Mouse (Mus musculus): ENCODE data around the gene Aamdc.

Aamdc gene

DNA sequence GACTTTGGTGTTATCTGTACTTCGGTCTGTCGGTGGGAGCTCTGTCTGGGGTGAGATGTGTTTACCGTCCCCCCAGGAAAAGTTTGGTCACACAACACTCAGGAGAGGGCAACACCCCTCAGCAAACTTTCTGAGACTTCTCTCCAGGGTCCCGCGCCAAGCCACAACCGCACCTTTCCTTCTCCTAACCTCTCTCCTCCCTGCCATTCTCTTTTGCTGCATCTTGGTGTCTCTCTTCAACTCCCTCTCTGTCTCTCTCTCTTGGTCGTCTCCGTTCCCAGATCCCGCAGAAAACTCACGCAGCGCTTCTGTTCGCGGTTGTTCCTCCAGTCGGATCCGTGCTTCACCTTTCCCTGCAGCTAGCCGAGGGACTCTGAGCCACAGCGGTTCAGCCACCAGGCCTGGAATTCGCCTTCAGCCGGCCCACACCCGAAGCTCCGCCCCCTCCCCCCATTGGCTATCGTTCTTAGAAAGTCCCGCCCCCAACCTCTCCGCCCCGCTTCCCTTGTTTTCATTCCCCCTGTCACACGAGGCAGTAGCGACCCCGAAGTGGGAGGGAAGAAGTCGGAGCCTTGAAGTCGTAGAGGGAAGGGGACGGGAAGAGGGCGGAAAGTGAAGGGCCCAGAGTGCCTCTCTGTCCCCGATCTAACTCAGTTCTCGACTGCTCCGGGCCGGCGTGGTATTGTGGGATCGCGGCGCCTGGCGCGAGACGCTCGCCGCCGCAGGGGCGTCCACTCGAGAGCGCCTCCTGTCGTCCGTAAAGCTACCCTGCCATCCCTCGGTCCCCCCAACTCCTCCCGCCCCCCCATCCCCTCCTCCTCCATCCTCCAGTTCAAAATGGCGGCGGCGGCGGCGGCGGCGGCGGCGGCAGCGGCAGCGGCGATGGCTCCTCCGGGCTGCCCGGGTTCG is at the start of gene Aamdc, which contains the start of gene Rsf1:
Gene Aamdc (minus strand): TSS at position 431 of the 909 bp plus-strand sequence.
Gene Rsf1 (plus strand): TSS at position 823 of the 909 bp plus-strand sequence.
- 1% methylated on average over 58 of the region's 68 CpGs for WGBS

DNA sequence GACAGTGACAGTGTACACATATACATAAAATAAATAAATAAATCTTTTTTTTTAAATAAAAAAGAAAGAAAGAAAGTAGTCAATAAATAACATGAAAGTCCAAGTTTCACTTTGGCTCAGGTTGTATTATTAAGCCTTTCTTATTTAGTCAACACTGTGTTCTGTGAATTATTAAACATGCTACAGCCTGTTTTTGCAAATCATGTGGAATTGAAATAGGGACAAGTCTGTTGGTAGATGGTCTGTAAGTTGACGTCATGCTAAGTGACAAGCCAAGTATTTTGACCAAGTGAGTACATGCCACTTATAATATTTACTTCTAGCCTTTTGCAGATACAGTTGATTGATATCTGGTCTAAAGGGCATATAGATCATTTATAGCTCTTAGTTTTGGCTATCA is 43.4 kb upstream of the Aamdc start:
- WGBS = 91% methylated on average over 1 of the region's 1 CpGs

DNA sequence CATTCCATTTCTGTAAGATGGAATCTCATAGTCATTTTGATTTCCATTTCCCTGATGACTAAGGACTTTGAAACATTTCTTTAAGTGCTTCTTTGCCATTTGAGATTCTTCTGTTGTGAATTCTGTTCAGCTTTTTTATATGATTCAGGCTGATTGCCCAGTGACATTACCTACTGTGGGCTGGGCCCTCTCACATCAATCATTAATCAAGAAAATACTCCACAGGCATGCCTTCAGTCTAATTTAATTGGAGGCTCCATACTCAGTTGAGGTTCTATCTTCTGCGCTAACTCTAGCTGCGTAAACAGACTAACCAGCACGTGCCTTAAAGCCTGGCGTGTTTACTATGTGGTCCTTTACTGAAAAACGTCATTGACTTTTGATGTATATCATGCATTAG is 42.0 kb upstream of the Aamdc start:
- 98% methylated on average over 5 of the region's 5 CpGs for WGBS

DNA sequence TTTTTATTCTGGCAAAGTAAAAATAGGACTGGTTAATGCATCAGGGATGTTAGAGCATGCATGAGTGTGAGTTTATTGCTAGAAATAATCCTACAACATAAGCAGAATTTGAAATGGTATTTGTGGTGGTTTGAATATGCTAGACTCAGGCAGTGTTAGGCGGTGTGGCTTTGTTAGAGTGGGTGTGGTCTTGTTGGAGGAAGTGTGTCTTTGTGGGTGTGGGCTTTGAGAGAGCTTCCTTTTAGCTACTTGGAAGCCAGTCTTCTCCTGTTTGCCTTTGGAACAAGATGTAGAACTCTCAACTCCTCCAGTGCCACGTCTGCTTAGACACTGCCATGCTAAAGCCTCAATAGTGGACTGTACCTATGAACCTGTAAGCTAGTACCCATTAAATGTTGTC is 19.3 kb upstream of the Aamdc start:
- WGBS = 72% methylated on average over 2 of the region's 2 CpGs

DNA sequence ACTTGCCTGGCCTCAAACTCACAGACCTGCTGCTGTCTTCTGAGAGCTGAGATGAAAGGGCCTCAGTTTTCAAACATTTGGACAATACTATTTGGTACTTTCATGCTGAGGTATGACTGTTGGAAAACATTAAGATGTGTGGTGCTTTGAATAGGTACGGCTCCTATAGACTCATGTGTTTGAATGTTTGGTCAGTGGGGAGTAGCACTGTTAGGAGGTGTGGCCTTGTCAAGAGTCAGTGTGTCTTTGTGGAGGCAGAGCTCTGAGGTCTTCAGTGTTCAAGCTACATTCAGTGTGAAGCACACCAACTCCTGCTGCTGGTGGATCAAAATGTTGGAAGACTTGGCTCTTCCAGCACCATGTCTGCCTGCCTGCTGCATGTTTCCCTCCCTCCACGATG is 14.2 kb upstream of the Aamdc start:
- 85% methylated on average over 2 of the region's 2 CpGs for WGBS

DNA sequence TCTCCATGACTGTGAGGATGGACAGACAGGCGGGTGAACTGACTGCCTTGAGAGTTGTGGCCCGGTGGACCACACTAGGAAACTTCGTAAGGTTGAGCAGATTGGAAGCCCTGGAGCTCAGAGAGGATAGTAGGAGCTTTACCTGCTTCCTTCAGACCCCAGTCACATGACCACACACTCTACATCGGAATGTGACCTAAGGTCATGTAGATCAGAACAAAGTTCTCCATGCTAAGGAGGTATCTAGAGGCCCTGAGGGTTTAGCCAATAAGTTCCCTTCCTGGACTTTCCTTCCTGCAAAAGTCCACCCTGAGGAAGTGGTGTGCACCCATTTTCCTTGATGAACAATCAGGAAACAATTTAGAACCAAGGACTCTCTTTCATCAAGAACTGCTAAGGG is 13.1 kb upstream of the Aamdc start:
- 97% methylated on average over 4 of the region's 4 CpGs for WGBS

DNA sequence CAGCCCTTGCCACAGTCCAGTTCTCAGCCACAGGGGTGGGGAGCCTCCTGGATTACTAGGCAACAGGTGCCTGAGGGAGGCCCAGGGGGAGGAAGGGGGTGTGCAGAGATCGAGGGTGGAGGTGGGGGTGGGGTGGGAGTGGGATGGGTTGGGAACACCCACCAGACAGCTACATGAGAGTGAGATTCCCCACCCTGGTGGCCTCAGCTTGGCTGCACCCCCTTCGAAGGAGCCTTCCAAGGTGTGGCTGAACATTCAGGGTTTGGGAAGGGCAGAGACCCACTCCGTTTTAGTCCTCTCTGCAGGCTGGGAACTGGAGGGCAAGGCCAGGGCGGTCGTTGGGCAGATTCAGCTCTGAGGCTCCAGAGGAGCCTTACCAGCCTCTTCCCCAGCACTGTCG is 12.0 kb upstream of the Aamdc start:
- 84% methylated on average over 6 of the region's 6 CpGs for WGBS

DNA sequence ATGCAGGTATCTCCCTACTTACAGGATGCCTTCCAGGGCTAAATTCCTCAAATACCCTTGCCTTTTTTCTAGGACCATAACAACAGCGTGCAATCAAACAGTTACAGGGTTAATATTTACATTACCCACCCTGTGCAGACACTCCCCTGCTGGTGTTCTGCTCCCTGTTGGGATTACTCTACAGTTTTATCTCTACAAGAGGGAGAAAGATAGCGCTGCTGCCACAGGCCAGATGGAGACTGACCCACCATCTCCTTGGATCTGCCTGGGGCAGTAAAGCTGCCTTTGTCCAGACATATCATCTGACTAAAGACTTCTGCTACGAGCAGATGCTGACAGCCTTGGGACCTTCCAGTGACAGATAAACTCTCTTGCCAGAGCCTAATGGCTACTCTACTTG is 11.2 kb upstream of the Aamdc start:
- 67% methylated on average over 3 of the region's 3 CpGs for WGBS

DNA sequence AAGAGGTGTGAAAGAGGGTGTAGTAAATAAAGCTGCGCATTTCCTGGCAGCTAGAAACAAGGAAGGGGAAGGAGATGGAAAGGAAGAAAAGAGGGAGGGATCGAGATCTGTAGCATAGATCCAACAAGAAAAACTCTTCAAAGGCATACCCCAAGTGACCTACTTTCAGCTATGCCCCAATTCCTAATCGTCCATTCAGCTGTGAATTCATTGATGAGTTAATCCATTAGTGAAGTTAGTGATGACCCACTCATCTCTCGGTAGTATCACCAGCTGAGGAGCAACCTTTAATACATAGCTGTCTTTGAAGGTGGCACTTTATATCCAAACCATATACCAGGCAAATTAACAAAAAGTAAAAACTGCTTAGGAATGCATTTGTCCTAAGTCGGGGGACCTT is 9.2 kb upstream of the Aamdc start:
- WGBS = 68% methylated on average over 5 of the region's 5 CpGs

DNA sequence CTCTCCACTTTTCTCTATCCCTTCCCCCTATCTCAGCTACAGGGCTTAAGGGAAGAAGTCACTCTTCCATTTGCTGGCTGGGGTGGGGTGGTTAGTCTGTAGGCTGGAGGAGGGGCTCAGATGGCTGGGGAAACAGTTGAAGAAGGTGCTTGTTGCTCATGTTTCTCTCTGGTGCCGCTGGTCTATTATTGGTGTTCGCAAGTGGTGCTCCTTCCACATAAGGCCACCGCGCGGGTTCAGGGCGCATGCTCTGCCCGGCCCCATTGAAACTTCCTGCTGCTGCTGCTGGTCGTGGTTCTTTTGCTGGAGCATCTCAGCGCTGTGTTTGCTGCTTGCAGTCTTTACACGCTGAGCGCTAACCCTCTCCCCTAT is 1.5 kb upstream of the Aamdc start:
- under 1% methylated on average over 11 of the region's 11 CpGs for WGBS

DNA sequence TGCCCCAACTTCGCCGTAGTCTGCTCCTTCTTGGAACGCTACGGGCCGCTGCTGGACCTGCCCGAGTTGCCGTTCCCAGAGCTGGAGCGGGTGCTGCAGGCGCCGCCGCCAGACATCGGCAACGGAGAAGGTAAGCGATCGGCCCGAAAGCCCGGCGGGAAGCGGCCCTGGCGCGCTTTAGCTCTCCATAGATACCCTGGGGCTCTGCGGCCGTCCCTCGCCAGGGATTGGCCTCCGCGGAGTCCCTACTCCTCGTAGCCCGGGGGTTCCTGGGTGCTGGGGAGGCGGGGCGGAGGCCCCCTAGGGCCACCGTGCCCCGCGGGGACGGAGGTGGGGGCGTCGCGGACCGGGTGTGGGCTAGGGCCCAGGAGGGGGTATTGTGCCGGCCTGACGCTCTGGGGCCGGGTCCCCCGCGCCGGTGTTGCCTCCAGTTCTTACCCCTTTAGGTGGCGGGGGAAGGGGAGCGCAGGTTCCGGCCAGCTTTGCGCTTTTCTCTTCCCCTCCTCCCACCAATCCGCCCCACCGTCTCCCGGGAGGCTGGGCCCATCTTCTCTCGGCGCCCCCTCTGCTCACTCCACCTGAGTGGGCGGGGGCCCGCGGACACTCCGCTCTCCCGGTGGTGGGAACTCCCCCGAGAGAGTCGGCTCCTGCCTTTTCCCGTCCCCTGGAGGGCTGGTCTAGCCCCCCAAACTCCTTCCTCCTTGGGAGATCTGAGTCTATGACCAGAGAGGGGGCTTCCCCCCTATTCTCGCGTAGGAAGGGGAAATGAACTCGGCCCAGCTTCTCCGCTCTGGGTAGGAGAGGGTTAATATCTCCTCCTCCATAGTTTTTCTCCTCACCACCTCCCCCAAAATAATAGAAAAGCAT is 912 bp upstream of the Aamdc start:
- under 1% methylated on average over 59 of the region's 65 CpGs for WGBS

DNA sequence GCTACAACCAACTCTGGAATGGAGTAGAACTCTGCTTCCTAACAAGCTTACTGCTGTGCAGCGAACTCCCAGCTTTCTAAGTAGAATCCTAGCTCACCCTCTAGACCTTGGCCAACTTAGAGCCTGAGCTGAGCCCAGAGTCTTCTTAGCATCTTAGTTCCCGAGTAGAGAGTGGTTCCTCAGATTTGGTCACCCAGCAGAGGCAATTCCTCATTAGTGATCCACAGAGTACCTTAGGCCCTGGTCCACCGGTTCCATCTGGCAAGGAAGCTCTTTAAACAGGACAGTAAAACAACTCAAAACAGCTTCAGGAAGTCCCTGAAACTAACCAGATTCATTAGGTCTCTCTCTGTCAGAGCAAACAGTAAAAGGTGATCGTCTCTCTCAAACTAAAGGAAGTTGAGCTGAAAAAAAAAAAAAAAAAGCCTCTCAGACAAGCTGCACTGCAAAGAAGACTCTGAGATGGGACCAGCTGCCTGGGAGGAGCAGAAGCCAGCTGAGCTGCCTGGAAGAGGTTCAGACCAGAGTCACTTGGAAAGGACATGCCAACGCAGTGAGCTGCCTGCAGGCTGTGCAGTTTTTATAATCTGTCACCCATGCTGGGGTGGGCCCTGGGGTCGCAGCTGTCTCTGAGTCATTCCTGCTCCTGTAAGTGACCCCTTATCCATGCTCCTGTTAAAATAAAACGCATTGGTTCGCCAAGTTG is 783 bp downstream of the Aamdc start:
- WGBS = 22% methylated on average over 8 of the region's 8 CpGs

DNA sequence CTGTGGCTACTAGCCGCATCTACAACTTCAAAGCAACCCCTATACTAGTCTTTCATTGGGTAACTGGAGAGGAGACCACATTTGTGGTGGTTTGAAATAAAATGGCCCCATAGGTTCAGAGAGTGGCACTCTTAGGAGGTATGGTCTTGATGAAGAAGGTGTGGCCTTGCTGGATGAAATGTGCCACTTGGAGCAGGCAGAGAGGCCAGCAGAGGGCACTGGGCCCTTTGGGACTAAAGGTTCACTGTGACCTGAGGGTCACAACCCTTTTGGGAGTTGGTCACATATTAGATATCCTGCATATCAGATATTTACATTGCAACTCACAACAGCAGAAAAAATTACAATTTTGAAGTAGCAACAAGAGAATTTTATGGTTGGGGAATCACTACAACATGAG is 8.9 kb downstream of the Aamdc start:
- WGBS = 92% methylated on average over 1 of the region's 1 CpGs

DNA sequence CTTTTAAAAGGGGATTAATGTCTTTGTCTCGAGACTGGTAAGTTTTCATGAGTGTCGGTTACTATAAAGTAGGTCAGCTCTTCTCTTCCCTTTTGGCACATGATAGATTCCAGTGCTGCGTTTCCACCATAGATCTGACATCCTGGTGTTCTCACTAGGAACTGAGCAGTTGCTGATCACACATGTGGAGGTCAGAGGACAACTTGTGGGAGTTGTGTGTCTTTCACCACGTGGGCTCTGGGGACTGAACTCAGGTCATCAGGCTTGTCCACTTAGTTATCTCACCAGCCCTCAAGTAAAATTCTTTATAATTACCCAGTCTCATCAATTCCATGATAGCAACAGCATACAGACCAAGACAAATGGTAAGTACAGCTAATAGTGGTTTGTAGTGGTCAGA is 9.9 kb downstream of the Aamdc start:
- 80% methylated on average over 4 of the region's 4 CpGs for WGBS

DNA sequence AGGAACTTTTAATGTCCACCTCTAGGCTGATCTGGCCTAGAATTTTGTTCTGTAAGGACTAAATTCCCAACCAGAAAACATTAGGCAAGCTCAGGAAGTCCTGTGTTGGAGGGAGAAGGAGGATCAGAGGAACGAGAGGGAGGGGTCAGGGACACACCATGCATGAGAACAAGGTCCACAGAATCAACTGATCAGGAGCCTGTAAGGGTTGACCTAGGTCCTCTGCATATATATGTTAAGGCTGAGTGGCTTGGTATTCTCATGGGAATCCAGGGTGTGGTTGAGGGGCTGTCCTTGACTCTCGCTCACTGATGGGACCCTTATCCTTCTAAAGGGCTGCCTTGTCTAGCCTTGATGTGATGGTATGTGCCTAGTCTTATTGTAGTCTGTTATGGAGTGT is 15.7 kb downstream of the Aamdc start:
- 90% methylated on average over 2 of the region's 2 CpGs for WGBS

DNA sequence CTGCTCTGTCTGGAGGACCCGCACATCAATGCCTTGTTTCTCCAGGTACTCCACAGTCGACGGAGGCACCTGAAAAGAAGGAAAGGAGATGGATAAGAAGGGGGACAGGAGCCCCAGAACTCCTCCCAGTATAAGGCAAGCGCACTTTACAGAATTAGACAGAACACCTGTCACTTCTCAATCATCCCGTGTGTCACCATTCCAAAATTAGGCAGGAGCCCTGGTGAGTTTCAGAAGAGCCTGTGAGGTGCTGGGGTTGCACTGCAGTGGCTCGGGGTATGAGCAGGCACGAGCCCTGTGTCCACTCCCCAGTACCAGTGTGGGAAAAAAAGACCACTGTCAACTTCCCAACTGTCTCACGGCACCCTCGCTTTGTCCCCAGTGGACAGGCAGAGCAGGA is 28.6 kb downstream of the Aamdc start:
- WGBS = 92% methylated on average over 9 of the region's 9 CpGs

DNA sequence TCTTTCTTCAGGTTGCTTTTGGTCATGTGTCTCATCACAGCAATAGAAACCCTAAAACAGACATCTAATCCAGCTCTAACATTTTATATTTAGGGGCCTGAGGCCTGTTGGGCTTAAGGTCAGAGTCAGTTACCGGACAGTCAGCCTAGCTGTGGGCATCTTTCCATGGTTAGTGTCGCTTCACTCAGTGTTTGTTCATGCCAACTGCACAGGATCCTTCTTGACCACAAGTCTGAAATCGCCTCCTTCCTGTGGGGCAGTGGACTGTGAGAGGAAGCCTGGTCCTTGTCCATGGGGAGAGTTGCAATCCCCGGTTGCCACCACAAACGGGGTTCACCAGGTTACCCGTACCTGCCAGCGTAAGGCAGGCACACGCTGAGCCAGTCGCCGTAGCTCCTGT is 30.0 kb downstream of the Aamdc start:
- WGBS = 95% methylated on average over 10 of the region's 10 CpGs

DNA sequence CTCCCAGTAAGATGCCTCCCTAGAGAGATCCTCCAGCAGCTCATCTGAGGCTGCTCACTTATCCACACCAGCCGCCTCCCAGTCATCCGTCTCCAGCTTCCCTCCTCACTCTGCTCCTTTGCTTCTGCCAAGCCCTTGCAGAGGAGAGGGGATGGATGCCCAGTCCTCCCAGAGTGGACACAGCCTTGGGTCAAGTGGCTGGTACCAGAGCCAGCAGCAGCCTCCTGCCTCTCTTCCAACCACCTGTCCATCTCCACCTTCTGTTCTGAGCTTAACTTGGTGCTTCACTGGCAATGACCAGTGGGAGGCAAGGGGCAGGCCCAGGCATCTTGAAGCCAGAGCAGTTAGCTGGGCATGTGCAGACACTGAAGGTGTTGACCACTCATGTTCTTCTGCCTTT is 32.8 kb downstream of the Aamdc start:
- 84% methylated on average over 2 of the region's 2 CpGs for WGBS

DNA sequence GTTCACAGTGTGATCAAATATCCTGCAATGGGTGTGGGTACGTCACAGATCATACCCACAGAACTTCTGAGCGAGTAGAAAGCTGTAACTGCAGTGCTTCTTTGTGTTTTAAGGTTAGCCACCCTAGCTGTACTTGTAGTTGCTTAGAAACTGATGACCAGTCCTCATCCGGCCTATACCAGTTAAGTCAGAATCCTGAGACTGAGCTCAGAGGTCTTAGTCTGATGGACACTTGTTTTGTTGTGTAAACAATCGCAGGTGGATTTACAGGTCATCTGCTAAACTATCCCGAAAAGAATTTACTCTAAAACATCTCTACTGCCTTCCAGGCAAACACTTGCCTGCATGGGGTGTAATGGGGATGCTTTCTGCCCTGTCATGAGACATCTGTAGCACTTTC is 42.7 kb downstream of the Aamdc start:
- 95% methylated on average over 5 of the region's 5 CpGs for WGBS

DNA sequence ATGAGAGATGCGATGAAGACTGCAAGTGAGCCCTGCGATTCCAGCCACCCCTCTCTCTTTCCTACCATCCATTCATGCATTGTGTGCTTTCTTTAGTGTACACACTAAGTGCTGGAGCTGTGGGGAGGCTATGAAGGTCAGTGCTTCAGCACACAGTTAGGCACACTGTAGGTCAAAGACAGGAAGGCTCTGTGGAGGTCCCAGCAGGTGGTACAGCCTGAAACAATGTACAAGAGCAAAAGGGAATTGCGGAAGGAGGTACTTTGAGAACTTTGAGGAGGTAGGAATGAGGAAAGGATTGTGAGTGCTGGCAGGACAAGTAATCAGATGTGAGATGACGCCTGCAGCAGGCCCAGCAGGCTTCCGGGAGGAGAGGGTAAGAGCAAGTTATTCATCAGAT is 43.8 kb downstream of the Aamdc start:
- WGBS = 83% methylated on average over 5 of the region's 5 CpGs

DNA sequence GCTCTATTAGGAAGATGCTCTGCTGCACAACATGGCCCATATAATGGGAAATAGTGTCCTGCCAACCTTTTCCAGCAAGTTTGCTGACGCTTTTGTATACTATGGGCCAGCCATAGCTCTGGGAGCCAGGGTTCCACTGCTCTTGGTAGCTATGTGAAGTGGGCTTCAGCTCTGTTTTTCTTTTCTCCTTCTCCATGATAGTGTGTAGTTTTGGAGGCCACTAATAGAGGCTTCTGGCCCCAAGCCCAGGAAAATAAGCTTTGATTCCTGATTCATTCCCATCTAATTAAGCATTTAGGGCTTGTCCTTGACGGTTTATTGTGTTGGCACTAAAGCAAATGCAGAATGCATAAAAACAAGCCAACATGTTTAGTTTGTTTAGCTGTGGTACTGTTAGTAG is 59.4 kb downstream of the Aamdc start:
- 72% methylated on average over 2 of the region's 2 CpGs for WGBS

DNA sequence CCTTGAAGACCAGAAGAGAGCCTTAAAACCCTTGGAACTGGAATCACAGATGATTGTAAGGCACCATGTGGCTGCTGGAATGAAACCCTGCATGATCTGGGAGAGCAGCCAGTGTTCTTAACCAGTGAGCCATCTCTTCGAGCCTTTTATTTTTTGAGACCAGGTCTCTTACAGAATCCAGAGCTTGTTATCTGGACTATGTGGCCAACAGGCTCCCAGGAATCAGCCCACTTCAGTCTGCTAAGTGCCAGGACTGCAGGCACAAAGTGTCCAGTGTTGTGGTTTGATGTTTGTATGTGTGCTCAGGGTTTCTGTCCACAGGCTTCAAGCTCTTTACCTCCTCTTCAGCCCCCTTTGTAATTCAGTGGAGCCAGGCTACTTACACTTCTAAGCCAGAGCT is 64.5 kb downstream of the Aamdc start:
- 37% methylated on average over 1 of the region's 1 CpGs for WGBS
